Mouse (Mus musculus) kidney, adult 2 months (tissue): ENCODE measurements around the gene Pdzd7.

ENCODE experiments used
- CTCF ChIP-seq: fragments of 200-500 bp; conservative IDR thresholded peaks from 2 replicates; pipeline ENCODE4 v1.5.1; 2011; ENCODE audit warnings: low read depth, mild to moderate bottlenecking, control low read depth, low read length, moderate library complexity, mixed read lengths; ENCODE audit not compliant: insufficient read depth, insufficient read length
- POLR2A ChIP-seq: fragments of 200-500 bp; IDR thresholded peaks from one replicate; pipeline ENCODE4 v1.6.1; 2011; ENCODE audit warnings: low read depth, low read length, control low read depth

- TF ChIP-seq POLR2A (no peak), CTCF (peak; percentile 82)
Measured at GRCm38 (mm10) chr19:45030746-45031693, 14.5 kb downstream of the Pdzd7 start.
